Mouse (Mus musculus): ENCODE data around the gene Rln1. TPM values are rescaled to one million over a fixed set of nuclear protein-coding genes. Genes with fewer than 3 reads are reported as not detected.

Rln1 gene
- 0.51 and 0.59 TPM in 2 replicates for polyA plus RNA-seq (2015; fragmentation: Nextera tagmentation; extraction: Ambion mirVana)

- no peak for DNase-seq (ENCODE audit: low spot score)
Observed at GRCm38 (mm10) chr19:29334068-29334745, at the start of gene Rln1. TSS of gene Rln1 (minus strand) at chr19:29334670.

- DNase-seq (ENCODE audit: low spot score) = no peak
Observed at GRCm38 (mm10) chr19:29383368-29383767, 48.9 kb upstream of the Rln1 start.

- no peak for DNase-seq (ENCODE audit: low spot score)
Observed at GRCm38 (mm10) chr19:29379839-29380603, 45.6 kb upstream of the Rln1 start.

- no peak for DNase-seq (ENCODE audit: low spot score)
Observed at GRCm38 (mm10) chr19:29376382-29376781, 41.9 kb upstream of the Rln1 start.

GRCm38 (mm10) chr19:29374947-29375346 is 40.5 kb upstream of the Rln1 start:
- no peak for DNase-seq (ENCODE audit: low spot score)

GRCm38 (mm10) chr19:29373438-29373837 is 39.0 kb upstream of the Rln1 start:
- DNase-seq (ENCODE audit: low spot score) = no peak

- DNase-seq (ENCODE audit: low spot score) = no peak
Observed at GRCm38 (mm10) chr19:29372621-29373020, 38.2 kb upstream of the Rln1 start.

GRCm38 (mm10) chr19:29372138-29372537 is 37.7 kb upstream of the Rln1 start:
- peak; percentile 47 for DNase-seq (ENCODE audit: low spot score)

- DNase-seq (ENCODE audit: low spot score) = peak; percentile 40
Observed at GRCm38 (mm10) chr19:29371284-29372081, 37.0 kb upstream of the Rln1 start.

GRCm38 (mm10) chr19:29370545-29371283 is 36.2 kb upstream of the Rln1 start:
- DNase-seq (ENCODE audit: low spot score) = peak; percentile 20

GRCm38 (mm10) chr19:29370112-29370511 is 35.6 kb upstream of the Rln1 start:
- no peak for DNase-seq (ENCODE audit: low spot score)

GRCm38 (mm10) chr19:29368671-29369309 is 34.3 kb upstream of the Rln1 start:
- no peak for DNase-seq (ENCODE audit: low spot score)

- DNase-seq (ENCODE audit: low spot score) = no peak
Observed at GRCm38 (mm10) chr19:29368041-29368440, 33.6 kb upstream of the Rln1 start.

GRCm38 (mm10) chr19:29366969-29367622 is 32.6 kb upstream of the Rln1 start, which contains the start of the genes Plgrkt and Cd274:
TSS of gene Plgrkt (minus strand) at chr19:29367390.
TSS of gene Cd274 (plus strand) at chr19:29367455.
- peak; percentile 94 for DNase-seq (ENCODE audit: low spot score)

GRCm38 (mm10) chr19:29366226-29366968 is 31.9 kb upstream of the Rln1 start:
- DNase-seq (ENCODE audit: low spot score) = no peak

GRCm38 (mm10) chr19:29365105-29365504 is 30.6 kb upstream of the Rln1 start:
- peak; percentile 36 for DNase-seq (ENCODE audit: low spot score)

- DNase-seq (ENCODE audit: low spot score) = no peak
Observed at GRCm38 (mm10) chr19:29364076-29364475, 29.6 kb upstream of the Rln1 start.

- DNase-seq (ENCODE audit: low spot score) = no peak
Observed at GRCm38 (mm10) chr19:29363557-29363956, 29.1 kb upstream of the Rln1 start.

All from thymus, postnatal 0 days (tissue).